Mouse (Mus musculus): Measurements from ENCODE around the gene Haus4.

DNA sequence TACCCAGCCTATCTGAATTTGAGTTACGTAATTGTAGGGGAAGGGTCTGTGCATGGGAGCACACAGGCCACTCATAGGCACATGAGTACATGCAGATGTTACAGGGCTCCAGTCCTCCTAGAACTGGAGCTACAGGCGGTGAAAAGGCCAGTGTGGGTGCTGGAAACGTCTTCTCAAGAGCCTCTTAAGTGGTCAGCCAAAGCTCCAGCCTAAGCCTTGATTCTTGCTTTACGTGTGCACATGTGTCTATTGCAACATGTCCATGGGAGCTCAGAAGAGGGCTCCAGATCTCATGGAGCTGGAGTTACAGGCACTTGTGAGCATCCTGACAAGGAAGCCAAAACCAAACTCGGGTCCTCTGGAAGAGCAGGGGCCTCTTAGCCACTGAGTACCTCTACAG, 9.7 kb downstream of the Haus4 start:
- TF ChIP-seq ZC3H11A (IDR thresholded peaks at IDR 0.05; ENCODE audit: low read depth, low read length) (no peak), GATA1 (IDR thresholded peaks at IDR 0.05; ENCODE audit: low read depth, low read length) (no peak), CTCF (IDR thresholded peaks at IDR 0.05 in 2 of 3, conservative IDR thresholded peaks at IDR 0.05 in 1 of 3; ENCODE audit: control insufficient read depth in 1 of 3, insufficient read depth in 1 of 3, low read depth in 2 of 3, low read length in 3 of 3, poor library complexity in 1 of 3, severe bottlenecking in 1 of 3) (no peak), CHD2 (IDR thresholded peaks at IDR 0.05; ENCODE audit: low read length) (no peak), TCF12 (IDR thresholded peaks at IDR 0.05; ENCODE audit: low read depth, low read length) (no peak), UBTF (IDR thresholded peaks at IDR 0.05; ENCODE audit: borderline replicate concordance, insufficient read depth, low read depth, low read length) (no peak), ZMIZ1 (IDR thresholded peaks at IDR 0.05; ENCODE audit: low read depth, low read length) (no peak), EP300 (IDR thresholded peaks at IDR 0.05; ENCODE audit: low read depth in 1 of 2, low read length in 2 of 2) (no peak), POLR2A (IDR thresholded peaks at IDR 0.05; ENCODE audit: control insufficient read depth in 1 of 2, insufficient read depth in 1 of 2, low read depth in 1 of 2, low read length in 2 of 2, poor library complexity in 1 of 2) (no peak), RCOR1 (IDR thresholded peaks at IDR 0.05; ENCODE audit: low read depth, low read length) (no peak), BHLHE40 (IDR thresholded peaks at IDR 0.05; ENCODE audit: borderline replicate concordance, low read depth, low read length) (no peak), USF2 (IDR thresholded peaks at IDR 0.05; ENCODE audit: borderline replicate concordance in 1 of 2, insufficient read depth in 1 of 2, low read depth in 1 of 2, low read length in 2 of 2) (no peak)

All from MEL (cell line).